Mouse (Mus musculus): Measurements from ENCODE around the gene Eif4a3. TPM values are rescaled to one million over a fixed set of nuclear protein-coding genes. Genes with fewer than 3 reads are reported as not detected.
"Not testable (repeated sequence)": the region's sequence is repeated elsewhere in the genome, so short reads cannot be mapped to it uniquely, and the experiment has no call there.

Gene Eif4a3
- polyA plus RNA-seq, 1 experiment from 2014 or later: 389 TPM

GRCm38 (mm10) chr11:119300246-119300935 lies 502 bp upstream of the Eif4a3 start:
- H3K4me1 ChIP-seq (ENCODE audit: insufficient read depth, low read length): peaks cover 17% of the 10 kb centered on the region
- H3K36me3 ChIP-seq (ENCODE audit: insufficient read depth, low read length): peaks cover 25% of the 10 kb centered on the region
- 1% methylated on average over 31 of the region's 31 CpGs for WGBS
- no peaks in the 10 kb centered on the region for H3K27me3 ChIP-seq (ENCODE audit: insufficient read depth, low read length)
- H3K4me3 ChIP-seq (ENCODE audit: low read length): peak overlapping the region; percentile 92
- no peaks in the 10 kb centered on the region for H3K9me3 ChIP-seq (ENCODE audit: low read length)
- ATAC-seq (ENCODE audit: low FRiP score, low TSS enrichment): no peak
- H3K9ac ChIP-seq (replicated peaks; ENCODE audit: low read length): peak overlapping the region; percentile 94
- peak overlapping the region; percentile 88 for H3K27ac ChIP-seq (ENCODE audit: low read length)
- H3K4me2 ChIP-seq (replicated peaks; ENCODE audit: low read depth, low read length): peak overlapping the region; percentile 91

GRCm38 (mm10) chr11:119298917-119299316 lies 972 bp downstream of the Eif4a3 start:
- Histone ChIP-seq H3K27ac (ENCODE audit: low read length) (peak overlapping the region; percentile 83; the same call in 1 of the 2 replicates), H3K4me3 (ENCODE audit: low read length) (peak overlapping the region; percentile 92), H3K4me2 (replicated peaks; ENCODE audit: low read depth, low read length) (peak overlapping the region; percentile 89), H3K9ac (replicated peaks; ENCODE audit: low read length) (peak overlapping the region; percentile 94), H3K9me3 (ENCODE audit: low read length) (no peaks in the 10 kb centered on the region), H3K4me1 (ENCODE audit: insufficient read depth, low read length) (peaks cover 17% of the 10 kb centered on the region), H3K27me3 (ENCODE audit: insufficient read depth, low read length) (no peaks in the 10 kb centered on the region), H3K36me3 (ENCODE audit: insufficient read depth, low read length) (peaks cover 39% of the 10 kb centered on the region)
- WGBS: 5% methylated on average over 7 of the region's 7 CpGs
- ATAC-seq (ENCODE audit: low FRiP score, low TSS enrichment): no peak

- H3K9me3 ChIP-seq (ENCODE audit: low read length): no peaks in the 10 kb centered on the region
- WGBS: 75% methylated on average over 6 of the region's 6 CpGs
- no peak overlapping the region for H3K4me3 ChIP-seq (ENCODE audit: low read length)
- H3K27ac ChIP-seq (ENCODE audit: low read length): no peak overlapping the region
- no peak for ATAC-seq (ENCODE audit: low FRiP score, low TSS enrichment)
- peak overlapping the region; percentile 89; the same call in 1 of the 2 replicates for H3K4me2 ChIP-seq (replicated peaks; ENCODE audit: low read depth, low read length)
- no peak overlapping the region for H3K9ac ChIP-seq (replicated peaks; ENCODE audit: low read length)
- peaks cover 48% of the 10 kb centered on the region for H3K36me3 ChIP-seq (ENCODE audit: insufficient read depth, low read length)
- H3K4me1 ChIP-seq (ENCODE audit: insufficient read depth, low read length): peaks cover 17% of the 10 kb centered on the region
- H3K27me3 ChIP-seq (ENCODE audit: insufficient read depth, low read length): no peaks in the 10 kb centered on the region
Observed at GRCm38 (mm10) chr11:119297996-119298395, 1.9 kb downstream of the Eif4a3 start.

- not testable (repeated sequence) for H3K9me3 ChIP-seq (ENCODE audit: low read length); H3K4me2 ChIP-seq (replicated peaks; ENCODE audit: low read depth, low read length); H3K27me3 ChIP-seq (ENCODE audit: insufficient read depth, low read length); H3K9ac ChIP-seq (replicated peaks; ENCODE audit: low read length); H3K4me1 ChIP-seq (ENCODE audit: insufficient read depth, low read length); H3K4me3 ChIP-seq (ENCODE audit: low read length); H3K27ac ChIP-seq (ENCODE audit: low read length); ATAC-seq (ENCODE audit: low FRiP score, low TSS enrichment)
- peaks cover 93% of the 10 kb centered on the region for H3K36me3 ChIP-seq (ENCODE audit: insufficient read depth, low read length)
- WGBS: 90% methylated on average over 8 of the region's 8 CpGs
Observed at GRCm38 (mm10) chr11:119292861-119293260, 7.0 kb downstream of the Eif4a3 start.

- H3K27me3 ChIP-seq (ENCODE audit: insufficient read depth, low read length): no peaks in the 10 kb centered on the region
- no peak overlapping the region for H3K4me3 ChIP-seq (ENCODE audit: low read length)
- peaks cover 76% of the 10 kb centered on the region for H3K36me3 ChIP-seq (ENCODE audit: insufficient read depth, low read length)
- H3K9ac ChIP-seq (replicated peaks; ENCODE audit: low read length): no peak overlapping the region
- no peak for ATAC-seq (ENCODE audit: low FRiP score, low TSS enrichment)
- no peak overlapping the region for H3K4me2 ChIP-seq (replicated peaks; ENCODE audit: low read depth, low read length)
- H3K9me3 ChIP-seq (ENCODE audit: low read length): no peaks in the 10 kb centered on the region
- no peak overlapping the region for H3K27ac ChIP-seq (ENCODE audit: low read length)
- H3K4me1 ChIP-seq (ENCODE audit: insufficient read depth, low read length): no peaks in the 10 kb centered on the region
- WGBS: 84% methylated on average over 20 of the region's 20 CpGs
Observed at GRCm38 (mm10) chr11:119287207-119287992, 12.5 kb downstream of the Eif4a3 start.

GRCm38 (mm10) chr11:119285791-119286527 lies 13.9 kb downstream of the Eif4a3 start:
- H3K9me3 ChIP-seq (ENCODE audit: low read length): no peaks in the 10 kb centered on the region
- H3K4me3 ChIP-seq (ENCODE audit: low read length): no peak overlapping the region
- no peaks in the 10 kb centered on the region for H3K4me1 ChIP-seq (ENCODE audit: insufficient read depth, low read length)
- no peak overlapping the region for H3K4me2 ChIP-seq (replicated peaks; ENCODE audit: low read depth, low read length)
- ATAC-seq (ENCODE audit: low FRiP score, low TSS enrichment): no peak
- peaks cover 63% of the 10 kb centered on the region for H3K36me3 ChIP-seq (ENCODE audit: insufficient read depth, low read length)
- H3K27ac ChIP-seq (ENCODE audit: low read length): no peak overlapping the region
- H3K9ac ChIP-seq (replicated peaks; ENCODE audit: low read length): 0 out of 2 replicates have a peak overlapping the region, but pooled peaks have one; percentile 16
- H3K27me3 ChIP-seq (ENCODE audit: insufficient read depth, low read length): no peaks in the 10 kb centered on the region
- 55% methylated on average over 9 of the region's 9 CpGs for WGBS

GRCm38 (mm10) chr11:119281030-119281429 lies 18.9 kb downstream of the Eif4a3 start:
- WGBS: 83% methylated on average over 15 of the region's 15 CpGs

GRCm38 (mm10) chr11:119273186-119273930 lies 26.5 kb downstream of the Eif4a3 start:
- Histone ChIP-seq H3K9ac (replicated peaks; ENCODE audit: low read length) (no peak overlapping the region), H3K27me3 (ENCODE audit: insufficient read depth, low read length) (no peaks in the 10 kb centered on the region), H3K4me2 (replicated peaks; ENCODE audit: low read depth, low read length) (no peak overlapping the region), H3K4me3 (ENCODE audit: low read length) (no peak overlapping the region), H3K9me3 (ENCODE audit: low read length) (no peaks in the 10 kb centered on the region), H3K4me1 (ENCODE audit: insufficient read depth, low read length) (peaks cover 4% of the 10 kb centered on the region), H3K27ac (ENCODE audit: low read length) (no peak overlapping the region), H3K36me3 (ENCODE audit: insufficient read depth, low read length) (peaks cover 28% of the 10 kb centered on the region; the same call in 1 of the 2 replicates)
- WGBS: 87% methylated on average over 8 of the region's 8 CpGs
- ATAC-seq (ENCODE audit: low FRiP score, low TSS enrichment): no peak

More at GRCm38 (mm10) chr11:119281030-119281429, 18.9 kb downstream of the Eif4a3 start:
- Histone ChIP-seq H3K27me3 (ENCODE audit: insufficient read depth, low read length) (no peaks in the 10 kb centered on the region), H3K4me2 (replicated peaks; ENCODE audit: low read depth, low read length) (no peak overlapping the region), H3K4me3 (ENCODE audit: low read length) (no peak overlapping the region), H3K4me1 (ENCODE audit: insufficient read depth, low read length) (no peaks in the 10 kb centered on the region), H3K36me3 (ENCODE audit: insufficient read depth, low read length) (peaks cover 19% of the 10 kb centered on the region; the same call in 1 of the 2 replicates), H3K9me3 (ENCODE audit: low read length) (no peaks in the 10 kb centered on the region), H3K27ac (ENCODE audit: low read length) (no peak overlapping the region), H3K9ac (replicated peaks; ENCODE audit: low read length) (no peak overlapping the region)
- no peak for ATAC-seq (ENCODE audit: low FRiP score, low TSS enrichment)

GRCm38 (mm10) chr11:119272492-119272891 lies 27.4 kb downstream of the Eif4a3 start:
- H3K9ac ChIP-seq (replicated peaks; ENCODE audit: low read length): not testable (repeated sequence)

More at GRCm38 (mm10) chr11:119272492-119272891, 27.4 kb downstream of the Eif4a3 start:
- not testable (repeated sequence) for H3K27me3 ChIP-seq (ENCODE audit: insufficient read depth, low read length); H3K9me3 ChIP-seq (ENCODE audit: low read length); H3K4me1 ChIP-seq (ENCODE audit: insufficient read depth, low read length); H3K27ac ChIP-seq (ENCODE audit: low read length); ATAC-seq (ENCODE audit: low FRiP score, low TSS enrichment); H3K4me2 ChIP-seq (replicated peaks; ENCODE audit: low read depth, low read length); H3K4me3 ChIP-seq (ENCODE audit: low read length)
- 71% methylated on average over 3 of the region's 3 CpGs for whole genome bisulfite sequencing
- H3K36me3 ChIP-seq (ENCODE audit: insufficient read depth, low read length): peaks cover 28% of the 10 kb centered on the region; the same call in 1 of the 2 replicates

Measured in kidney, embryonic 16.5 days (tissue).